Mouse (Mus musculus) colon, adult 2 months (tissue): Measurements from ENCODE around the gene Tmsb15l. TPM values are rescaled to one million over a fixed set of nuclear protein-coding genes. Genes with fewer than 3 reads are reported as not detected.

ENCODE experiments used
- polyA plus RNA-seq: library from polyadenylated mRNA; depleted of rRNA; stranded (reverse); fragments of >200 nt; gene quantifications from 2 replicates; pipeline ENCODE4 v1.2.3, GENCODE M21; 2012; rRNA removed

Tmsb15l gene
- polyA plus RNA-seq: not detected in 2 replicates

GRCm38 (mm10) chrX:136976424-136977084, at the start of gene Tmsb15l, which contains the start of gene Tmsb15b1:
Gene Tmsb15l (minus strand): TSS chrX:136976869.
Gene Tmsb15b1 (minus strand): TSS chrX:136976874.

GRCm38 (mm10) chrX:136992978-136993547, 16.4 kb upstream of the Tmsb15l start, which contains the start of gene Zcchc18:
Gene Zcchc18 (plus strand): TSS chrX:136993155.

DNA sequence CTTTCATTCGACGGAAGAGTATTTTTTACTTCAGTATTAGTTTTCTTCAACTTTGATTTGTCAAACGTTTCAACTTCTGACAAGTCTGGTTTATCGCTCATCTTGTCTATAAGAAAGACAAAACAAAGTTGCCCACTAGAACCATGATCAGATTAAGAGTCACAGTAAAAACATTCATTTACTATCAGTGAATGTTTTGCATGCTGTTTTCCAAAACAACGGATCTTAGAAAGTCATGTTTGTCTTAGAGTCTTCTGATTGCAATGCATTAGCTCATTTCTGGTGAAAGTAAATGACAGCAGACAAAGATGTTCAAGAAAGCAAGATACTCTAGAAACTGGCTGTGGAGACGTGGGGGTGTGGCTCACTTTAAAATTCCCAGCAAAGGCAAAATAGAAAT, 1.3 kb downstream of the Tmsb15l start, which contains the start of gene Tmsb15b2:
Tmsb15b2 (minus strand) TSS at position 101 of the 400 bp plus-strand sequence.

GRCm38 (mm10) chrX:136927031-136927430, 49.6 kb downstream of the Tmsb15l start, which contains the start of gene H2bfm:
Gene H2bfm (plus strand): TSS chrX:136927325.

Other genes starting within 250 kb of the Tmsb15l start
- 19.8 and 29.0 TPM in 2 replicates for gene Morf4l2, start 233.2 kb downstream of the Tmsb15l start, polyA plus RNA-seq
- not detected in 2 replicates for gene Glra4, start 196.7 kb downstream of the Tmsb15l start, polyA plus RNA-seq
- gene Plp1, start 154.2 kb downstream of the Tmsb15l start, polyA plus RNA-seq: 3.8 and 5.6 TPM in 2 replicates
- gene Rab9b, start 108.1 kb downstream of the Tmsb15l start, polyA plus RNA-seq: 0.06 and 0.07 TPM in 2 replicates
- gene H2bfm, start 49.5 kb downstream of the Tmsb15l start, polyA plus RNA-seq: not detected in 2 replicates
- gene Tmsb15b2, start 1.4 kb downstream of the Tmsb15l start, polyA plus RNA-seq: not detected in 2 replicates
- gene Tmsb15b1, start within 50 bp of the Tmsb15l start, polyA plus RNA-seq: 0.49 TPM in 1 of 2 replicates, not detected in the other
- 1.1 and 1.5 TPM in 2 replicates for gene Zcchc18, start 16.3 kb upstream of the Tmsb15l start, polyA plus RNA-seq
- gene Slc25a53, start 61.4 kb upstream of the Tmsb15l start, polyA plus RNA-seq: 2.7 and 3.4 TPM in 2 replicates
- gene Fam199x, start 72.7 kb upstream of the Tmsb15l start, polyA plus RNA-seq: 0.67 and 0.81 TPM in 2 replicates
- not detected in 2 replicates for gene Esx1, start 145.2 kb upstream of the Tmsb15l start, polyA plus RNA-seq